Mouse (Mus musculus) retina, postnatal 1 day (tissue): ENCODE results near the gene Myo1c.

ENCODE experiments used
- DNase-seq: peaks from one replicate; pipeline ENCODE4 v3.0.0-alpha.2; 2012

The Myo1c gene

DNA sequence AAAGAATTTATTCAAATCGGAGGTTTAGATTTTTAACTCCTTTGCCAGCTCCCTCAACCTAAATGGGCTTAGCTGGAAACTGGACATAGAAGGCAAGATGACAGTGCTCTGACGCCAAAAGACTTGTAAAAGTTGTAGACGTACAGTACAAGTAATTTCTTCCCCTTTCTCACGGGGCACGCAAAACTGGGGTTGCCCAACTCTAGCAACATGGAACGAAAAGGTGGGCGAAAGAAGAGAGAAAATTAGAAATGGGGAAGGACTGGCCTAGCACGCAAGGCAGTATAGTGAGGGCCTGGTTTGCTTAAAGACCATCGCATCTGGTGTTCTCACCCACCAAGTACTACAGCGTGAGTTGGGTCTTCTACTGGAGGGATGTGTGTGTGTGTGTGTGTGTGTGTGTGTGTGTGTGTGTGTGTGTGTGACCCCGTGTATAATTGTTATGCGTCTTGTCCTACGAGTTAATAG, 688 bp downstream of the Myo1c start:
- DNase-seq = no peak

DNA sequence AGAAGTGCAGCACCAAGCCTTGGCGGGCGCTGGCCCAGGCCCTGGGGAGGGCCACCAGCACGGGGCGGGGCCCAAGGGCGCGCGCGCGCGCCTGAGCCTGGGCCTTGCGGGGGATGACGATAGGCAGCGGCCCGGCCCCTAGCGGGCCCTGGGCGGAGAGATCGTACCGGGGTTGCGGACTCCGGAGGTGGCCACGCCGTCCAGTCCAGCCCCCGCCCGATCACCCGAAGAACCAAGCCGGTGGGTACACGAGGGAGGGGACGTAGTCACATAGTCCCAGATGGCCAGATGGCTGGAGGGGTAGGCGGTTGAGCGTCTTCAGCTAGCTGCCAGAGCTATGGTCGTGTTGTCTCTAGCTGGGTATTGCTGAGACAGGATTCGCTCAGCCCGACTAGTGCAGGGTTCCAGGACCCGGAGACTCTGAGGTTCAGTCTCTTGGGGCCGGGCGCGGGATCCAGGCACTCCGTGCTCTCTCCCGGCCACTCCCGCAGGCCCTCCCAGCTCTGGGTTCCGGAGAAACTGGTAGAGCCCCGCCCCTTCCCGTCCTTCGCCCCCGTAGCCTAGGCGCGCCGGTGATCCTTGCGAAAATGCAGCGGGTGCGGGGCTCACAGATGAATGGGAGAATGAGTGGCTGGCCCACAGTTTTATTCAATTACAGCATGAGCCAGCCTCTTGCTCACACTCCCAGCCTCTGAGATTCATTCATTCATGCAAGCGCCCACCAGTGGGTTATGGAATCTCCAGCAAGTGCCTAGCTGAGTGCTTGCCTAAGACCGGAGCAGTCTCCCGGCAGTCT, 1.3 kb downstream of the Myo1c start:
- peak; percentile 73 for DNase-seq

DNA sequence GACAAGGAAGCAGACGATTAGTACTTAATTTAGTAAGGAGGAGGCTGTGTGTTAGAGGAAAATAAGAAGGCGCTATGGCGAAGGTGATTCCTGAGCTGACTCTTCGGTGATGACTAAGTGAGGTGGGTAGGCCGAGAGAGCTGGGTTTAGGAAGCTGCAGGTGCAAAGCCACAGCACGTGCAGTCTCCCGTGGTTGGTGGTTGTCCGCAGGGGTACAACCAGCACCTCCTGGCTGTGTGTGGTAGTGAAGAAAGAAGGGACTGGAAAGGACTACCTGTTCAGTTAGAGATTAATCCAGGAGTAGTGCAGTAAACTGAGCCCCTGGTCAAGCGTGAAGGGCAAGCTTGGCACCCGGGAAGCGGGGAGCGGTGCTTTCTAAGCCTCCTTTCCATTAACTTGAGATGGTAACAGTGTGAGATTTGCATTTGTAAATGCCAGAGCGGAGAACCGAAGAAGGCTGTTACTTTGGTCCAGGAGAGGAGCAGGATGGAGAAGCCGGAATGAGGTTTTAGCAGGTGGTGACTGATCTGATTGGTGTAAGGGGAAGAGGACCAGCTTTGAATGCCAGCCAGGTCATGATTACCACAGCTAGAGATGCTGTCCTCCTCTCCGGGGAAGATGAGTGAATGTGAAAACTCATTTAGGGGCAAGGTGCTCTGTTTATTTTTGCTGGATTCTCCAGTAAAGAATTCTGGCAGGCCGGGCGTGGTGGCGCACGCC, 2.1 kb downstream of the Myo1c start:
- DNase-seq = no peak

DNA sequence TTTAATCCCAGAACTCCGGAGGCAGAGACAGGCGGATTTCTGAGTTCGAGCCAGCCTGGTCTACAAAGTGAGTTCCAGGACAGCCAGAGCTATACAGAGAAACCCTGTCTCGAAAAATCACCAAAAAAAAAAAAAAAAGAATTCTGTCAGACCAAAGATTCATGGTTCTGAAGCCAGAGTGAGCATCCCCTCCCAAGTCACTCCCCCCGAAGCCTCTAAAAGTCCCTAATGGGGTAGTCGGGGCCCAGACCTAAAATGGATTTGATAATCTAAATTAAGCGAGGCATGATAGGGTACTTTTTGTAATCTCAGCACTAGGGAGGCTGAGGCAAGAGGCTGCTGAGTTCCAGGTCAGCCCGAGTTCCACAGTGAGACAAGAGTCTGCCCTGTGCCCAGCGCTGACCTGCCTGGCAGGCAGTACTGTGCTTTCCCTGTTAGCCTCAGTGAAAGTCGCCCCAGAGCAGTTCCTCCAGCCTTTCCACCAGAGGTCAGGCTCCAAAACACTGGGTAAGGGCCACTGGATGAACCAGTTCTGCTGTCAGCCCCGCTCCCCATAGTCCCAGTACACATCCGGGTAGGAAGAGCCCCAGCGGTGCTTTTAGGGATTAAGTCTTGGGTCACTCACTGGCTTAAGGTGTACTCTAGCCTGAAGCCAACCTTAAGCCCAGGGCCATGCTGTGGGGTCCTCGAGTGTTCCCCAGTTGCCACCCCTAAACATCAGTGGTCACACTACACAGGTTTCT, 2.8 kb downstream of the Myo1c start:
- peak; percentile 26 for DNase-seq

DNA sequence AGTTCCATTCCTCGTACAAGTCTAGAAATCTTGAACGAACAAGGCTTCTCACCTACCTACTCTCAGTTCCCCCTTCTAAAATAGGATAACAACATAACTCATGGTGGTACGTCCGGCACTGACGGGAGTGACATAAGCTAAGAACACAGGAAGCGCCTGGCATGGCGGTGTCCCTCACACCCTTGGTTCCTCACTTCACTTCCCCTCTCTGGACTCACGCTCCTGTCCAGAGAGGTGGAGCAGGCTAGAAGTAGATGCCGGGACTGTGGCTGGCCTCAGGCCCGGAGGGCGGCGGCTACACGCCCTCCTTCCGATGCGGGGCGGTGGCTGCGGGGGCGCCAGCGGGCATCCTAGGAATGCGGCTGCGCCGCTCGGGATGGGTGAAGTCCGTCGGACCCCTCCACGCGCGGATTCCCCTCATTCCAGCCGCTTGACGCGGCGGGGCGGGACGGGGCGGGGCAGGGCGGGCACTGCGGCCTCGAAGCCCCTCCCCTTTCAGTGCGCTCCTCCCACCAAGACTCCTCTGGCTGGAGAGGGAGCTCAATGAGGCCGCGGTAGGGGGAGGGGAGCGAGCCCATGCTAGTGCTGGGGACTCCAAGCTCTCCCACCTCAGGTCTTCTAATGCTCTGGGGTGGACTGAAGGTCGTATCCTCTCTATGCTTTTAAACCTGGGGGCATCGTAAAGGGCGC, 3.6 kb downstream of the Myo1c start:
- DNase-seq = peak; percentile 93

DNA sequence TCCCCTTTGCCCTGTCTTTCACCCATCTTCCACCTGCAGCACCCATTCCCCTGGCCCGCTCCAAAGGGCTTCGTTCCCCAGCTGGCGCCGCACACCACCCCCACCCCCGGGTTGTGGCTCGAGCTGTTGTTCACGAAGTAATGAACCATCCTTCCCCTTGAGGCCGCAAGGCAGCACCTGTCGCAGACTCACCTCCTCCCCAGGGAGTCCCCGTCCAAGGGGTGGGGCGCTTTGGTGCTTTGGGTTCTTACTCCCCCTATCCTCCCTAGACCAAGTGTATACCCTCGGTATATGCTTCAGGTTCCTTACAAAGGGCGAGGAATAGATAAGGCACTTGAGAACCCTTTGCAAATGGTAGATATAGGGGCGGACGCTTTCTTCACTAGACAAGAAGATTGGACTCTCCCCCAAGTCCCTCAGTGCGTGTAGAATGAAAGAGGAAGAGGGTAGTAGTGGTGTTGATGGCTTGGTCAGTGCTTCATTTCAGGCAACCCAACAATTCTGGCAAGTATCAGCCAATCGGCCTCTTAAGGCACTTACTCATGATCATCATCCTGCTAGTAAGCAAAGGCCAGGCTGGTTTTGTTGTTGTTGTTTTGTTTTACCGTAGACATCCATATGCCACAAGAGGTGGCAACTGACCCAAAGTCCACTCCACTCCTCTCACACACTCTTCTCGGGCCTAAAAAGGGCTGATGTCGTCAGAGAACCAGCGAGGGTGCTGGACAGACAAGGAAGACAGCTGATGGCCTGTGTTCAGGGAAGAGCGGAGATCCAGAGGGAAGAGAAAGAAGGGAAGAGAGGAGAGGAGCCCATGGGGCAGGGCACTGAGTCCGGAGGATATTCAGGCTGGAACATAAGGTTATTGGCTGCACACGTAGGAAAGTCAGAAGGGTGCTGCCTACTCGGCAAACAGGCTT, 4.4 kb downstream of the Myo1c start:
- DNase-seq = no peak

GRCm38 (mm10) chr11:75655621-75656545, 5.6 kb downstream of the Myo1c start:
- peak; percentile 71 for DNase-seq

DNA sequence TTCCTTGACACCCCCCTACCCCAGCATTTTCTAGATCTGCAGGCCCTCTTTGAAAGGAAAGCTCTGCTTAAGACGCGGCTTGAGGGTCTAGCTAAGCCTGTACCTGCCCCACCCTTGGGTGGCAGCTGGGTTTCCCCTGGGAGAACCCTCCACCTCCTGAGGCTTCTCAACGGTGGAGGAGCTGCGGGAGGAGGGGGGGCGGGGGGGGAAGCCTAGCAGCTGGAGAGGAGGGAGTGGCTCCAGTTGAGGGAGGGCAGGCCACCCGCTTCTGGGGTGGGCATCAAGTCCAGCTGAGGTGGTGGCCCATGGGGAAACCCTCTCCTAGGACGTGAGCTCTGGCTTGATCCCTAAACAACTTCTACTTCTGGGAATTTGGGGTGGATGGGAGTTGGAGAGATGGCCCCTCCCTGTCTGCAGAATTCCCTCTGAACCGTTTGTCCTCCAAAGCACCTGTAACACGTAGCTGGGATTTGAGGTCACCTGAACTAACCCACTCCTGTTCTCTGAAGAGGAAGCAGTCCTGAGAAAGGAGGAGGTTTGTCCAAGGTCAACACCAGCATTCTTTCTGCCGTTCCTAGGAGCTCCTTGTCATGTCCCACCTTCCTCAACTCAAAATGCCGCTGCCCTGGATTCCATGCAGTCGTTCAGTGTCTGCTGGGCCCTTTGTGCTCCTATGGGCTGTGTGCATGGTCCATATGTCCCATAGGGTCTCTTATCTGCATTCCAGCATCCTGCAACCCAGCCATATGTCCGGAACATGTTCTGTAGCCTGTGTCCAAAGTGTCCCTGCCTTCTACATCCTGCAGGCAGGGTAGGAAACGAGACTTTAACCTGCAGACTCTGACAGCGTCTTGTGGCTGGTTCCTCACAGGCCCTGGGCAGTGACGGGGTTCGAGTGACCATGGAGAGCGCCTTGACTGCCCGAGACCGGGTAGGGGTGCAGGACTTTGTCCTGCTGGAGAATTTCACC, 6.6 kb downstream of the Myo1c start:
- peak; percentile 28 for DNase-seq

DNA sequence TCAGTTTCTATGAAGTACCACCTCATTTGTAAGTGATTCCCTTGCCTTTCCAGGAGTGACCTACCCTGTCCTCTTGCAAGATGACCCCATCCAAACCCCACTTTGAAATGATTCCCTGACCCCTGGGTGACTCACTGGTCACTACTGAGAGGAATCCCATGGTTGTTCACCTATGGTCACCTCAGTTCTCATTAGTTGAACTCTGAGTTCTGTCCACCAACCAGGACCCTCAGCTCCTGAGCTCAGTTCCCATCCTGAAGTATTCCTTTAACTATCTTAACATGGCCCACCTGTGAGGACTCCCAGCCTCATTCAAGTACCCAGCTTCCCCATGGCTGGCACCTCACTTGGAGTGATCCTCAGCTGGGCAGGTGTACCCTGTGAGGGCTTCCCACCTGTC, 7.5 kb downstream of the Myo1c start:
- DNase-seq = no peak

DNA sequence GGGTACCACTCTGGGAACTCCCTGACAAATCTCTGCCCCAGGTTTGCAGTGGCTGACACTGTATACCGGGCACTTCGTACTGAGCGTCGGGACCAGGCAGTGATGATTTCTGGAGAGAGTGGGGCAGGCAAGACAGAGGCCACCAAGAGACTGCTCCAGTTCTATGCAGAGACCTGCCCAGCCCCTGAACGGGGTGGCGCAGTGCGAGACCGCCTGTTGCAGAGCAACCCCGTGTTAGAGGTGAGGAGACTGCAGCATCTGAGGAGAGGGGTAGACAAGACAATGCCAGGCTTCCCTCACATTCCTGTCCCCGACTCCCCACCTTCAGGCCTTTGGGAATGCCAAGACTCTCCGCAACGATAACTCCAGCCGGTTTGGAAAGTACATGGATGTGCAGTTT, 8.0 kb downstream of the Myo1c start:
- DNase-seq = no peak

DNA sequence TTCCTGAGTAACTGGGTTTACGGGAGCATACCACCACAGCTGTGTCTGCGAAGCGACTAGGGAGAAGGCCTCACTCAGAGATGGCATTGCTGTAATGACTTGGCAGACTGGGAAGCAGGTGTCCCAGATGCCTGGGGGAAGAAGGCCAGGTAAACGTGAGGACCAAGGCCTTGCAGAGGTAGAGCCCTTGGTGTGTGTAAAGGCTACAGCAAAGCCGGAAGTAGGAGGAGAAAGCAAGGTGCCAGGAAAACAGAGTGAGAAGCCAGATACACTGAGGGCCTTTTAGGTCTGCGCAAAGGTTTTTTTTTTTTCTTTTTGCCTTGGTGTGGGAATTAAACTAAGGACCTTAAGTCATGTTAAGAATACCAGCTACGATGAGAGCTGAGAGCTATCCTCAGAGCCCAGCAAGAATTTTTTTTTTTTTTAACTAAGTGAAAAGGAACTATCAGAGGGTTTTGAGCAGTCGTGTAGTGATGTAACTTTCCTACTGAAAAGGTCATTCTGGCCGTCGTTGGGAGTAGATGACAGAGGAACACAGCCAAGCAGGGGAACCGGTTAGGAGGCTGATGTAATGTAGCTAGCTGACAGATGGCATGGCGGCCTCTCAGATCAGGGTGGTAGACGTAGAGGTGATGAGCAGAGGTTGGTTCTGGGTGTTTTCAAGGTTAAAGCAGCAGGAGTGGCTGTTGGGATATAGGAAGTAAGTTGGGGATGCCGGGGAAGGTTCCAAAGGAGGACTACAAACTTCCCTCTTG, 8.9 kb downstream of the Myo1c start:
- no peak for DNase-seq

GRCm38 (mm10) chr11:75660081-75660590, 9.8 kb downstream of the Myo1c start:
- no peak for DNase-seq

DNA sequence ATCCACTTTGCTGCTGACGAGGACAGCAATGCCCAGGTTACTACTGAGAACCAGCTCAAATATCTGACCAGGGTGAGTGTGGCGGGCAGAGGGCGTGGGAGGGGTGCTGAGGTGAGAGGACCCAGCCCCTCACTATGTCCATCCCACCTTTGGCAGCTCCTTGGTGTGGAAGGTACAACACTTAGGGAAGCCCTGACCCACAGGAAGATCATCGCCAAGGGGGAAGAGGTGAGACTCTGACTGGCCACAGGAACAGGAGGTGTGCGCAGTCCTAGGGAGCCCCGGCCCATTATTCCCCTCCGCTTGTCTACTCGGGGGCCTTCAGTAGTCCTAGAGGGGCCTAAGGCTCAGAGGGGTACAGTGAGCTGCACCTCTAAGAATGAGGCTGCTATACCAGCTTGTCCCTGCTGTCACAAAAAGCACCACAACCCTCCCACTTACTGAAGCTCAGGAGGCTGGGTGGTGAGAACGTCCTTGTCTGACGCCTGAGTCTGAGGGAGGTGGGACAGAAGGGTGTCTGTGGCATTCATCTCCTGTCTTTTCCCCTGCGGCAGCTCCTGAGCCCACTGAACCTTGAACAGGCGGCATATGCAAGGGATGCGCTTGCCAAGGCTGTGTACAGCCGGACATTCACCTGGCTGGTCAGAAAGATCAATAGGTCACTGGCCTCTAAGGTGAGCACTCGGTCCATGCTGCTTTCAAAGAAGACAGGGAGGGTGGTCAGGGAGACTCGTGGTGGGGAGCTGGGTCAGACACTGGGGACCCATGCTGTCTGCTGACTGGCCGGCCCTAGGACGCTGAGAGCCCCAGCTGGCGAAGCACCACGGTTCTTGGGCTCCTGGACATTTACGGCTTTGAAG, 10.9 kb downstream of the Myo1c start:
- no peak for DNase-seq

GRCm38 (mm10) chr11:75662131-75662530, 11.8 kb downstream of the Myo1c start:
- DNase-seq = no peak

GRCm38 (mm10) chr11:75666296-75666695, 16.0 kb downstream of the Myo1c start:
- DNase-seq = no peak

GRCm38 (mm10) chr11:75668621-75669020, 18.3 kb downstream of the Myo1c start:
- DNase-seq = no peak

DNA sequence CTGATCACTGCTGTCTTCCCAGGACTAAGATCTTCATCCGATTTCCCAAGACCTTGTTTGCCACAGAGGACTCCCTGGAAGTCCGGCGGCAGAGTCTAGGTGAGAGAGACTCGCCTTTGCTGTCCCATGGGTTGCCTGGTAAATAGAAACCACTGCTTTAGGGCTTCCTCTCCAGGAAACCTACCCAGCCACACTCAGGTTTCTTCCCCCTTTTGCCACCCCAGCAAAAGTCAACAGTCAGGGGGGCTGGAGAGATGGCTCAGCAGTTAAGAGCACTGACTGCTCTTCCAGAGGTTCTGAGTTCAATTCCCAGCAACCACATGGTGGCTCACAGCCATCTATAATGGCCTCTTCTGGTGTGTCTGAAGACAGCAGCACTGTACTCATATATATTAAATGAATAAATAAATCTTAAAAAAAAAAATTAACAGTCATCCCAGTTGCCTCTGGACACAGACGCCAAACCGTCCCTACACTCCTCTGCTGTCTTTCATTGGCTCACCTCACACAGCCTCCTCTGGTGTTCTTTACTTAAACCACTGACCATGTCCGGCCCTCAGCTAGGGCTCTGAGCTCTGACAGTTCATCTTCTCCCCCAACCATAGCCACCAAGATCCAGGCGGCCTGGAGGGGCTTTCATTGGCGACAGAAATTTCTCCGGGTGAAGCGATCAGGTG, 19.0 kb downstream of the Myo1c start:
- DNase-seq = no peak
